Mouse (Mus musculus) forebrain, postnatal 0 days (tissue): ENCODE results near the gene Ptprm. TPM values are rescaled to one million over a fixed set of nuclear protein-coding genes. Genes with fewer than 3 reads are reported as not detected.

Source experiments
- ATAC-seq: fragments of 200-750 bp; cut with Nextera tagmentation; 2 replicates; pipeline ENCODE4 v1.8.0; 2017; ENCODE audit warnings: mild to moderate bottlenecking, moderate library complexity
- DNase-seq: peaks from one replicate; pipeline ENCODE4 v3.0.0-alpha.2; 2015
- H3K27ac ChIP-seq: fragments of 300-500 bp; sonication (generic); 2 replicates; pipeline ENCODE4 v1.5.1; 2014; ENCODE audit warnings: low read depth, mild to moderate bottlenecking, antibody characterized with exemption, low read length, moderate library complexity, mixed read lengths
- H3K27me3 ChIP-seq: fragments of 300-500 bp; sonication (generic); 2 replicates; pipeline ENCODE4 v1.6.1; 2014; ENCODE audit warnings: mild to moderate bottlenecking, low read length, mixed read lengths; ENCODE audit not compliant: insufficient read depth
- H3K36me3 ChIP-seq: fragments of 300-500 bp; sonication (generic); 2 replicates; pipeline ENCODE4 v1.6.1; 2014; ENCODE audit warnings: mild to moderate bottlenecking, moderate library complexity; ENCODE audit not compliant: insufficient read depth
- H3K4me1 ChIP-seq: fragments of 300-500 bp; sonication (generic); 2 replicates; pipeline ENCODE4 v1.6.1; 2014; ENCODE audit warnings: antibody characterized with exemption; ENCODE audit not compliant: insufficient read depth
- H3K4me2 ChIP-seq: fragments of 300-500 bp; sonication (generic); 2 replicates; pipeline ENCODE4 v1.6.1; 2014; ENCODE audit warnings: low read depth, mild to moderate bottlenecking, moderate library complexity
- H3K4me3 ChIP-seq: fragments of 300-500 bp; sonication (generic); 2 replicates; pipeline ENCODE4 v1.5.1; 2014; ENCODE audit warnings: low read depth, low read length, mixed read lengths
- H3K9ac ChIP-seq: fragments of 300-500 bp; sonication (generic); 2 replicates; pipeline ENCODE4 v1.6.1; 2014; ENCODE audit warnings: mild to moderate bottlenecking
- H3K9me3 ChIP-seq: fragments of 300-500 bp; sonication (generic); 2 replicates; pipeline ENCODE4 v1.6.1; 2016; ENCODE audit warnings: low read length
- CTCF ChIP-seq: sonication (generic); IDR thresholded peaks from 2 replicates; pipeline ENCODE4 v1.5.1; 2016; ENCODE audit warnings: antibody characterized with exemption, control low read depth, low read depth
- WGBS: fragments of 180-500 bp; shearing (Covaris S2); extraction: QIAGEN DNeasy Blood & Tissue Kit; methylation state at CpG from one replicate; pipeline ENCODE4 v1.1.7; 2014; 5-methylcytosine and 5-hydroxymethylcytosine counted together
- polyA plus RNA-seq: library from polyadenylated mRNA; unstranded; fragments of >200 nt; fragmentation: Nextera tagmentation; extraction: Ambion mirVana; gene quantifications from 2 replicates; pipeline ENCODE4 v1.2.1, GENCODE M21; 2015
- total RNA-seq: library from RNA; depleted of rRNA; stranded (reverse); fragments of >200 nt; gene quantifications from 2 replicates; pipeline ENCODE4 v1.2.3, GENCODE M21; 2014

The Ptprm gene
- total and polyA plus RNA-seq, 2 experiments from 2014 or later = 12.9 to 33.2 TPM

DNA sequence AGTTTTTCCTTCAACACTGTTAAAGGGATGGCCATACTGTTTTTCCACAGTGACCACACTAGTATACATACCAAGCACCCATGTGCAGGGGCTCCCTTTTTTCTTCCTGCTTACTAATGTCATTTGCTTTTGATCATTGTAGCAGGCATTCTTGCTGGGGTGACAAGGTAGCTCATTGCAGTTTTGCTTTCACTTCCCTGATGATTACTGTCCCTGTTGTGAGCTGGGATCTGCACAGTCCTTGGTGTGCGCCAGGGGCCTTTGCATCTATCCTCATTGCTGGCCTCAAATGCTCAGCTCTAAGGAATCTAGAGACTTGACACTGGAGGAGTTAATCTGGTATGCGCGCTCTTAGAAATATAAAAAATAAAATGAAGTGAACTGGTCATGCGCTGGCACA lies 147.3 kb downstream of the Ptprm start:
- WGBS = 97% methylated on average over 4 of the region's 4 CpGs
- no peak for TF ChIP-seq CTCF
- Histone ChIP-seq H3K4me2 (no peak overlapping the region), H3K4me1 (no peaks in the 10 kb centered on the region), H3K9ac (no peak overlapping the region), H3K27ac (no peak overlapping the region), H3K4me3 (no peak overlapping the region), H3K9me3 (no peaks in the 10 kb centered on the region), H3K27me3 (no peaks in the 10 kb centered on the region), H3K36me3 (no peaks in the 10 kb centered on the region)
- DNase-seq (no peak), ATAC-seq (no peak)

DNA sequence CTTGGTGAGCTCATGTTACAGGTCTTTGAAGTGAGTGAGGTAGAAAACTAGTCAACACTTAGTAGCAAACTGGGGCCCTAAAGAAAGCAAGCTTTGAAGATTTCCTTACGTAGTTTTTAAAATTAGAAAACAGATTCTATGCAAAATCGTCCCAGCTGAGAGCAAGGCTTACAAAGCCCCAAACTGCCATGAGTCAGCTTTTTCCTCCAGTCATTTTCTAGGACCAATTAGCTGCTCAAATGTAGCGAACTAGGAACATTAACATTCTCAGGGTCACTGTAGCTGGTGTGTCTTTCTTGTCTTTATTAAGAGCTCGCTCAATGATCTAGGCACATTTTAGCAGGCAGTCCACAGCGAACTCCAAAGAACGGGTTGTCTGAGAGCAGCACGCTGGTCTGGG lies 153.1 kb downstream of the Ptprm start:
- no peak for TF ChIP-seq CTCF
- Histone ChIP-seq H3K27me3 (no peaks in the 10 kb centered on the region), H3K4me2 (no peak overlapping the region), H3K9me3 (no peaks in the 10 kb centered on the region), H3K9ac (no peak overlapping the region), H3K36me3 (no peaks in the 10 kb centered on the region), H3K27ac (no peak overlapping the region), H3K4me1 (no peaks in the 10 kb centered on the region), H3K4me3 (no peak overlapping the region)
- 0 out of 2 replicates have a peak, but pooled peaks have one; percentile 29 for ATAC-seq
- DNase-seq = peak; percentile 14
- 16% methylated on average over 7 of the region's 7 CpGs for WGBS

DNA sequence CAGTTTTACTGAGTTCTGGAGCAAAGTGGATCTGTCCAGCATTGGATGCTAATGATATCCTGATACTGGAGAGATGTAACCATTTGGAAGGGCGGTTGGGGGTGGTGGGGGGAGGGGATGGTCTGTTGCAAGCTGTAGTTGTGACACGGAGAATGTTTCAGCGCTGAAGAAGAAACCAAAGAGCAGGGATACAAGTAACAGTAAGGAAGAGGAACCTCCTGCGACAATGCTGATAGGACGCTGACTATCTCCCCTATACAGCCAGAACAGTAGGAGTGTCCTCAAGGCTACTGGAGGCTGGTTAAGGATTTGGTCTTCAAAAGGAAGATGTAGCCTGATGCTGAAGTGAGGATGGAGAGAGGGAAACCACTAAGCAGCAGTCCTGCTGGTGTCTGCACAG lies 160.5 kb downstream of the Ptprm start:
- WGBS = 75% methylated on average over 5 of the region's 5 CpGs
- H3K36me3 ChIP-seq = no peaks in the 10 kb centered on the region
- H3K4me2 ChIP-seq = no peak overlapping the region
- H3K4me3 ChIP-seq = no peak overlapping the region
- no peaks in the 10 kb centered on the region for H3K4me1 ChIP-seq
- H3K27me3 ChIP-seq = no peaks in the 10 kb centered on the region
- no peak for TF ChIP-seq CTCF
- H3K9ac ChIP-seq = no peak overlapping the region
- no peaks in the 10 kb centered on the region for H3K9me3 ChIP-seq
- DNase-seq = no peak
- no peak overlapping the region for H3K27ac ChIP-seq
- ATAC-seq = no peak

DNA sequence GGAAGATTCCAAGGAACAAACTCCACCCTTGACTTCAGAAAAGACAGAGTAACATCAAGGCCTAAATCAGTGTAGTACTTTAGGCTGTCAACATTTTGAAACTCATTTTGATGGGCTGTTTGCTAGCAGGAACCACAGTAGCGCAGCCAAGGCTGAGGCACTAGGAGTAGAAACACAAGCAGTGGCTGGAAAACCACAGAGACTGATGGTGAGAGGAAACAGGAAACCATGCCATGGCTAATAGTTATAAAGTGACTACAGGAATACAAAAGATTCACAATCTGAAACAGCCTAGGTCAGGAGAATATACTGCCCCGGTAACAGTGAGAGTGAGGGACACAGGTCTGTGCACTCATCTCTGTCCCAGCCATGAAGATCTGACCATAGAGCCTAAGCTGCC lies 165.7 kb downstream of the Ptprm start:
- WGBS = 95% methylated on average over 2 of the region's 2 CpGs
- Histone ChIP-seq H3K4me3 (no peak overlapping the region), H3K9me3 (no peaks in the 10 kb centered on the region), H3K36me3 (no peaks in the 10 kb centered on the region), H3K27me3 (no peaks in the 10 kb centered on the region), H3K9ac (no peak overlapping the region), H3K4me2 (no peak overlapping the region), H3K4me1 (no peaks in the 10 kb centered on the region), H3K27ac (no peak overlapping the region)
- ATAC-seq (no peak), DNase-seq (no peak)
- TF ChIP-seq CTCF = no peak

DNA sequence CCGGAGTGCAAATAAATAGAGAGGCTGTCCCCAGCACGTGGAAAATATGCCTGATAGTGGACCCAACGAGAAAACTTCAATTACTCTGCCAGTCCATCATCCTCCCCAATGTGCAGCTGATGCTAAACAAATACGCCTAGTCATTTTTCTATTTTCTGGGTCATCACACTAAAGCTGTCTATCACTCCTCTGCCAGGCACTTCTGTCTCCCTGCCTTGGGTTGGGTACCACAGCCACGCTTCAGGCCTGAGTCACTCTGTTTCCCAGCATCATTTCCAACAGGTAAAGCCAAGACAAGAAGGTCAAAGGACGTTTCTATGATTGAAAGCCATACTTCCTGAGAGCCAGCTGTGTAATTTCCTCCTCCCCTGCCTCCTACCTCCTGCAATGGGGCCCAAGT lies 167.4 kb downstream of the Ptprm start:
- no peak overlapping the region for H3K4me3 ChIP-seq
- no peak overlapping the region for H3K9ac ChIP-seq
- H3K9me3 ChIP-seq = no peaks in the 10 kb centered on the region
- no peaks in the 10 kb centered on the region for H3K4me1 ChIP-seq
- H3K27ac ChIP-seq = no peak overlapping the region
- TF ChIP-seq CTCF = no peak
- DNase-seq (no peak), ATAC-seq (no peak)
- WGBS = 61% methylated on average over 6 of the region's 6 CpGs
- H3K27me3 ChIP-seq = no peaks in the 10 kb centered on the region
- H3K36me3 ChIP-seq = no peaks in the 10 kb centered on the region
- H3K4me2 ChIP-seq = no peak overlapping the region

DNA sequence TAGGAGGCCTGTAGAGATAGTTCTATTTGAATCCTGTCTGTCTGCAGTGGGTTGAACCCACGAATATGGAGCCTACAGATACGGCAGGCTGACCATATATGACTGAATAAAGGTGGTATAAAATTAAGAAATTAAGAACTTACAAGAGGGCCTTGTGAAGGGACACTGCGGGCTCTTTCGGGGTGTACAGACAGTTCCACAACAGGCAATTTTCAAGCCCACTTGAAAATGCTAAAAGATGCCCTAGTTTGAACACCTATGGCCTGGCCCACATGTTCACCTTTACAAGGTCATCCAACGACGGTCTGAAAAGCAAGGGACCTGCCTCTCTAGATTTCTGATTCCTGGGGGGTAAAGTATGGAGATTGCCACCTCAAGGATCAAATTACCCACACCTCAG lies 168.3 kb downstream of the Ptprm start:
- no peaks in the 10 kb centered on the region for H3K9me3 ChIP-seq
- no peaks in the 10 kb centered on the region for H3K36me3 ChIP-seq
- ATAC-seq (no peak), DNase-seq (no peak)
- no peak overlapping the region for H3K4me3 ChIP-seq
- no peaks in the 10 kb centered on the region for H3K4me1 ChIP-seq
- WGBS = 88% methylated on average over 6 of the region's 6 CpGs
- H3K27me3 ChIP-seq = no peaks in the 10 kb centered on the region
- H3K27ac ChIP-seq = no peak overlapping the region
- TF ChIP-seq CTCF = no peak
- no peak overlapping the region for H3K4me2 ChIP-seq
- H3K9ac ChIP-seq = no peak overlapping the region

DNA sequence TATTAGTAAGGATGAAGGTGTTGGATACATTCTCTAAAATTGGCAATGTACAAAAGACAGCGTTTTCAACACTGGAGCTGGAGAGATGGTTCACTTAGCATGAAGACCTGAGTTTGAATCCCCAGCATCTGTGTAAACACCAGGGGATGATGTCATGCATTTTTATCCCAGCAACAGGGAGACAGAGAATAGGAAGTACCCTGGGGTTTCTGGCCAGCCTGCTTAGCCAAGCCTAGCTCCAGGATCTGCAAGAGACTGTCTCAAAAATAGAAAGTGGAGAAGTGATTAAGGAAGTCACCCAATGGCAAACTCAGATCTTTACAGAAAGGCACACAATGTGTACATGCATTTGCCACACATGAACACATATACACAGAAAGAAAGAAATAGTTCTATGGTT lies 174.8 kb downstream of the Ptprm start:
- Histone ChIP-seq H3K27ac (no peak overlapping the region), H3K4me3 (no peak overlapping the region), H3K36me3 (no peaks in the 10 kb centered on the region), H3K4me2 (no peak overlapping the region), H3K9me3 (no peaks in the 10 kb centered on the region), H3K27me3 (no peaks in the 10 kb centered on the region), H3K4me1 (no peaks in the 10 kb centered on the region), H3K9ac (no peak overlapping the region)
- TF ChIP-seq CTCF = no peak
- 80% methylated on average over 1 of the region's 1 CpGs for WGBS
- no peak for ATAC-seq
- no peak for DNase-seq
